Mouse (Mus musculus) lung, adult 2 months (tissue): ENCODE measurements around the gene Rgs14. TPM values are rescaled to one million over a fixed set of nuclear protein-coding genes. Genes with fewer than 3 reads are reported as not detected.
A peak's percentile ranks its signal among the peaks of the same experiment; 100 is the strongest.

Experiments
- DNase-seq: peaks from one replicate; pipeline ENCODE4 v3.0.0; 2022
- H3K4me1 ChIP-seq: fragments of 200-500 bp; 2 replicates; pipeline ENCODE4 v1.6.1; 2011; ENCODE audit warnings: low read length; ENCODE audit not compliant: control insufficient read depth, insufficient read depth
- H3K4me3 ChIP-seq: fragments of 200-500 bp; replicated peaks from 2 replicates; pipeline ENCODE3; 2011; ENCODE audit warnings: low read depth, mild to moderate bottlenecking, control low read depth, low read length; ENCODE audit errors: extremely low read depth
- CTCF ChIP-seq: fragments of 200-500 bp; IDR thresholded peaks from 2 replicates; pipeline ENCODE4 v1.5.1; 2011; ENCODE audit warnings: mild to moderate bottlenecking, low read length, control low read depth; ENCODE audit not compliant: insufficient read depth
- POLR2A ChIP-seq: fragments of 200-500 bp; IDR thresholded peaks from 2 replicates; pipeline ENCODE4 v1.6.1; 2011; ENCODE audit warnings: low read depth, mild to moderate bottlenecking, control low read depth, low read length, borderline replicate concordance; ENCODE audit errors: extremely low read depth
- WGBS: fragments of 180-500 bp; shearing (Covaris S2); methylation state at CpG from one replicate; pipeline ENCODE4 v1.1.7; 2018; 5-methylcytosine and 5-hydroxymethylcytosine counted together
- polyA plus RNA-seq: library from polyadenylated mRNA; depleted of rRNA; stranded (reverse); fragments of >200 nt; gene quantifications from 2 replicates; pipeline ENCODE4 v1.2.3, GENCODE M21; 2012; rRNA removed

Gene Rgs14
- polyA plus RNA-seq, result 11.7 and 11.8 TPM in 2 replicates

GRCm38 (mm10) chr13:55369531-55370114 is at the start of gene Rgs14:
Rgs14 (plus strand) TSS chr13:55369732.
- peak; percentile 14 for DNase-seq
- TF ChIP-seq CTCF (no peak), POLR2A (no peak)
- Histone ChIP-seq H3K4me1 (no peaks in the 10 kb centered on the region), H3K4me3 (peak within 1 kb of the TSS; percentile 35)
- 17% methylated on average over 13 of the region's 13 CpGs for WGBS

- DNase-seq, result peak; percentile 20
- Histone ChIP-seq H3K4me3 (peak within 1 kb of the TSS; percentile 92), H3K4me1 (peaks cover 12% of the 10 kb centered on the region)
- TF ChIP-seq POLR2A, result no peak
- no peak for TF ChIP-seq CTCF
- 62% methylated on average over 4 of the region's 4 CpGs for WGBS
Measured at GRCm38 (mm10) chr13:55319931-55320533, 49.5 kb upstream of the Rgs14 start, which contains the start of gene Prelid1. Prelid1 (plus strand) TSS chr13:55320500.

GRCm38 (mm10) chr13:55321434-55322129 is 48.0 kb upstream of the Rgs14 start, which contains the start of gene Rab24:
Rab24 (minus strand) TSS chr13:55321946.
- under 1% methylated on average over 73 of the region's 73 CpGs for WGBS
- DNase-seq, result peak; percentile 84
- peak within 1 kb of the TSS; percentile 92 for H3K4me3 ChIP-seq
- TF ChIP-seq POLR2A (peak; percentile 74; the same call in 1 of the 2 replicates), CTCF (no peak)
- peaks cover 12% of the 10 kb centered on the region for H3K4me1 ChIP-seq

- TF ChIP-seq POLR2A (no peak), CTCF (0 out of 2 replicates have a peak, but pooled peaks have one; percentile 11)
- H3K4me1 ChIP-seq, result peaks cover 12% of the 10 kb centered on the region
- under 1% methylated on average over 31 of the region's 31 CpGs for WGBS
- peak overlapping the region; percentile 92 for H3K4me3 ChIP-seq
- no peak for DNase-seq
Measured at GRCm38 (mm10) chr13:55322130-55322825, 47.3 kb upstream of the Rgs14 start.

- Histone ChIP-seq H3K4me1 (peaks cover 17% of the 10 kb centered on the region), H3K4me3 (no peak overlapping the region)
- 82% methylated on average over 11 of the region's 11 CpGs for WGBS
- no peak for TF ChIP-seq POLR2A
- TF ChIP-seq CTCF, result no peak
- DNase-seq, result no peak
Measured at GRCm38 (mm10) chr13:55325596-55325995, 43.9 kb upstream of the Rgs14 start.

- H3K4me3 ChIP-seq, result no peak overlapping the region
- no peak for DNase-seq
- 35% methylated on average over 4 of the region's 4 CpGs for WGBS
- TF ChIP-seq POLR2A (no peak), CTCF (no peak)
- H3K4me1 ChIP-seq, result peaks cover 14% of the 10 kb centered on the region
Measured at GRCm38 (mm10) chr13:55327169-55327568, 42.4 kb upstream of the Rgs14 start.

GRCm38 (mm10) chr13:55327633-55328032 is 41.9 kb upstream of the Rgs14 start:
- TF ChIP-seq CTCF, result peak; percentile 95
- no peak for TF ChIP-seq POLR2A
- Histone ChIP-seq H3K4me3 (no peak overlapping the region), H3K4me1 (peaks cover 12% of the 10 kb centered on the region)
- WGBS, result 22% methylated on average over 7 of the region's 8 CpGs
- DNase-seq, result peak; percentile 80

- DNase-seq, result no peak
- Histone ChIP-seq H3K4me3 (no peak overlapping the region), H3K4me1 (peaks cover 8% of the 10 kb centered on the region)
- 87% methylated on average over 6 of the region's 6 CpGs for WGBS
- TF ChIP-seq CTCF (no peak), POLR2A (no peak)
Measured at GRCm38 (mm10) chr13:55328171-55328570, 41.4 kb upstream of the Rgs14 start.

- Histone ChIP-seq H3K4me1 (peaks cover 8% of the 10 kb centered on the region), H3K4me3 (no peak overlapping the region)
- DNase-seq, result no peak
- TF ChIP-seq CTCF (no peak), POLR2A (no peak)
- 82% methylated on average over 4 of the region's 4 CpGs for WGBS
Measured at GRCm38 (mm10) chr13:55328641-55329040, 40.9 kb upstream of the Rgs14 start.
